Mouse (Mus musculus): Measurements from ENCODE around the gene Gm27021. TPM values are rescaled to one million over a fixed set of nuclear protein-coding genes. Genes with fewer than 3 reads are reported as not detected.
A peak's percentile ranks its signal among the peaks of the same experiment; 100 is the strongest.

Gm27021 gene
- polyA plus RNA-seq, 1 experiment from 2014 or later, result 2.5 TPM

- Histone ChIP-seq H3K9me3 (ENCODE audit: control insufficient read depth, low read length) (no peaks in the 10 kb centered on the region), H3K27me3 (ENCODE audit: control insufficient read depth, insufficient read depth, low read depth, low read length) (no peaks in the 10 kb centered on the region), H3K27ac (ENCODE audit: low read length) (peak overlapping the region; percentile 53), H3K36me3 (ENCODE audit: control insufficient read depth, insufficient read depth, low read length) (peaks cover 21% of the 10 kb centered on the region), H3K4me3 (ENCODE audit: low read length) (no peak overlapping the region), H3K9ac (ENCODE audit: low read length) (peak overlapping the region; percentile 31; the same call in 1 of the 2 replicates), H3K4me1 (replicated peaks; ENCODE audit: control insufficient read depth, insufficient read depth, low read length) (peaks cover 41% of the 10 kb centered on the region), H3K4me2 (ENCODE audit: low read depth, low read length) (no peak overlapping the region)
- no peak for ATAC-seq (ENCODE audit: low read depth)
- WGBS, result 28% methylated on average over 8 of the region's 8 CpGs
Measured at GRCm38 (mm10) chr8:120563348-120563724, 104.5 kb downstream of the Gm27021 start.

GRCm38 (mm10) chr8:120562680-120563347, 105.1 kb downstream of the Gm27021 start:
- Histone ChIP-seq H3K4me1 (replicated peaks; ENCODE audit: control insufficient read depth, insufficient read depth, low read length) (peaks cover 41% of the 10 kb centered on the region), H3K9ac (ENCODE audit: low read length) (peak overlapping the region; percentile 31; the same call in 1 of the 2 replicates)
- 87% methylated on average over 18 of the region's 18 CpGs for WGBS

GRCm38 (mm10) chr8:120561539-120562435, 106.1 kb downstream of the Gm27021 start:
- no peak for ATAC-seq (ENCODE audit: low read depth)
- no peak overlapping the region for H3K27ac ChIP-seq (ENCODE audit: low read length)
- no peaks in the 10 kb centered on the region for H3K9me3 ChIP-seq (ENCODE audit: control insufficient read depth, low read length)
- peaks cover 6% of the 10 kb centered on the region for H3K36me3 ChIP-seq (ENCODE audit: control insufficient read depth, insufficient read depth, low read length)
- no peak overlapping the region for H3K4me3 ChIP-seq (ENCODE audit: low read length)
- no peaks in the 10 kb centered on the region for H3K27me3 ChIP-seq (ENCODE audit: control insufficient read depth, insufficient read depth, low read depth, low read length)
- no peak overlapping the region for H3K9ac ChIP-seq (ENCODE audit: low read length)
- H3K4me1 ChIP-seq (replicated peaks; ENCODE audit: control insufficient read depth, insufficient read depth, low read length), result peaks cover 49% of the 10 kb centered on the region
- WGBS, result 76% methylated on average over 22 of the region's 22 CpGs
- H3K4me2 ChIP-seq (ENCODE audit: low read depth, low read length), result no peak overlapping the region

More at GRCm38 (mm10) chr8:120562680-120563347, 105.1 kb downstream of the Gm27021 start:
- no peak overlapping the region for H3K4me3 ChIP-seq (ENCODE audit: low read length)
- no peaks in the 10 kb centered on the region for H3K27me3 ChIP-seq (ENCODE audit: control insufficient read depth, insufficient read depth, low read depth, low read length)
- peak overlapping the region; percentile 53 for H3K27ac ChIP-seq (ENCODE audit: low read length)
- no peak overlapping the region for H3K4me2 ChIP-seq (ENCODE audit: low read depth, low read length)
- no peaks in the 10 kb centered on the region for H3K9me3 ChIP-seq (ENCODE audit: control insufficient read depth, low read length)
- peaks cover 16% of the 10 kb centered on the region for H3K36me3 ChIP-seq (ENCODE audit: control insufficient read depth, insufficient read depth, low read length)
- ATAC-seq (ENCODE audit: low read depth), result no peak

GRCm38 (mm10) chr8:120560535-120560934, 107.3 kb downstream of the Gm27021 start:
- no peak for ATAC-seq (ENCODE audit: low read depth)
- Histone ChIP-seq H3K4me3 (ENCODE audit: low read length) (no peak overlapping the region), H3K9me3 (ENCODE audit: control insufficient read depth, low read length) (no peaks in the 10 kb centered on the region), H3K4me1 (replicated peaks; ENCODE audit: control insufficient read depth, insufficient read depth, low read length) (peaks cover 60% of the 10 kb centered on the region), H3K4me2 (ENCODE audit: low read depth, low read length) (no peak overlapping the region), H3K27me3 (ENCODE audit: control insufficient read depth, insufficient read depth, low read depth, low read length) (no peaks in the 10 kb centered on the region), H3K9ac (ENCODE audit: low read length) (no peak overlapping the region), H3K27ac (ENCODE audit: low read length) (no peak overlapping the region), H3K36me3 (ENCODE audit: control insufficient read depth, insufficient read depth, low read length) (no peaks in the 10 kb centered on the region; the same call in 1 of the 2 replicates)
- 92% methylated on average over 5 of the region's 5 CpGs for WGBS

GRCm38 (mm10) chr8:120559654-120560053, 108.2 kb downstream of the Gm27021 start:
- Histone ChIP-seq H3K4me2 (ENCODE audit: low read depth, low read length) (no peak overlapping the region), H3K9me3 (ENCODE audit: control insufficient read depth, low read length) (no peaks in the 10 kb centered on the region), H3K4me1 (replicated peaks; ENCODE audit: control insufficient read depth, insufficient read depth, low read length) (peaks cover 52% of the 10 kb centered on the region), H3K9ac (ENCODE audit: low read length) (no peak overlapping the region), H3K4me3 (ENCODE audit: low read length) (no peak overlapping the region), H3K27me3 (ENCODE audit: control insufficient read depth, insufficient read depth, low read depth, low read length) (no peaks in the 10 kb centered on the region), H3K36me3 (ENCODE audit: control insufficient read depth, insufficient read depth, low read length) (no peaks in the 10 kb centered on the region; the same call in 1 of the 2 replicates), H3K27ac (ENCODE audit: low read length) (no peak overlapping the region)
- 71% methylated on average over 11 of the region's 11 CpGs for WGBS
- no peak for ATAC-seq (ENCODE audit: low read depth)

Other genes starting within 250 kb of the Gm27021 start
- gene Gins2, start 78.8 kb downstream of the Gm27021 start, polyA plus RNA-seq (2015; fragmentation: Nextera tagmentation; extraction: Ambion mirVana), result 90.8 and 99.5 TPM in 2 replicates
- 4.5 and 5.4 TPM in 2 replicates for gene 1190005I06Rik, start 20.4 kb downstream of the Gm27021 start, polyA plus RNA-seq (2015; fragmentation: Nextera tagmentation; extraction: Ambion mirVana)
- 1,058 and 1,114 TPM in 2 replicates for gene Cox4i1, start 143 bp upstream of the Gm27021 start, polyA plus RNA-seq (2015; fragmentation: Nextera tagmentation; extraction: Ambion mirVana)
- 237 and 248 TPM in 2 replicates for gene Emc8, start 494 bp upstream of the Gm27021 start, polyA plus RNA-seq (2015; fragmentation: Nextera tagmentation; extraction: Ambion mirVana)
- gene Irf8, start 68.3 kb upstream of the Gm27021 start, polyA plus RNA-seq (2015; fragmentation: Nextera tagmentation; extraction: Ambion mirVana), result 19.1 and 22.5 TPM in 2 replicates